ENCODE assay signal across 8 mouse cellular contexts in genomic region chr17:34027656-34028223, GRCm38 (mm10). TPM values are rescaled to one million over a fixed set of nuclear protein-coding genes. Genes with fewer than 3 reads are reported as not detected.
A peak's percentile ranks its signal among the peaks of the same experiment; 100 is the strongest.
DNase-seq lines count a peak whose midpoint lies in the region; ATAC-seq and TF ChIP-seq lines count a peak whose summit lies in the region.

H2-Ke6 (minus strand) TSS chr17:34028060.

- H3K27me3 ChIP-seq in forebrain, embryonic 14.5 days (replicated peaks; ENCODE audit: control insufficient read depth, insufficient read depth, low read length) = no peaks in the 10 kb centered on the region
- H3K27me3 ChIP-seq in thymus, adult 2 months (ENCODE audit: control insufficient read depth, insufficient read depth, low read length) = no peaks in the 10 kb centered on the region

- H3K4me3 ChIP-seq in forebrain, embryonic 14.5 days (ENCODE audit: low read depth, low read length) = peak within 1 kb of the TSS; percentile 64
- peak within 1 kb of the TSS; percentile 93 for H3K4me3 ChIP-seq in lung, adult 2 months (replicated peaks; ENCODE audit: extremely low read depth, low read depth, low read length)
- H3K4me3 ChIP-seq in olfactory bulb, adult 2 months (ENCODE audit: insufficient read depth, low read depth, low read length) = peak within 1 kb of the TSS; percentile 61
- peak within 1 kb of the TSS; percentile 69 for H3K4me3 ChIP-seq in thymus, adult 2 months (ENCODE audit: control insufficient read depth, insufficient read depth, low read length)

- H3K9me3 ChIP-seq in forebrain, embryonic 14.5 days (replicated peaks; ENCODE audit: control insufficient read depth, low read length) = no peaks in the 10 kb centered on the region

- TF ChIP-seq POLR2A in lung, adult 2 months (IDR thresholded peaks at IDR 0.05; ENCODE audit: borderline replicate concordance, extremely low read depth, low read depth, low read length) = peak; percentile 82; the same call in 1 of the 2 replicates
- peak; percentile 67 for TF ChIP-seq POLR2A in olfactory bulb, adult 2 months (IDR thresholded peaks at IDR 0.05; ENCODE audit: insufficient read depth, low read depth, low read length)
- TF ChIP-seq POLR2A in thymus, adult 2 months (IDR thresholded peaks at IDR 0.05; ENCODE audit: control insufficient read depth, extremely low read depth, insufficient read depth, low read length, poor library complexity) = peak; percentile 58; the same call in 1 of the 2 replicates

- H3K9ac ChIP-seq in forebrain, embryonic 14.5 days (ENCODE audit: low read length) = peak within 1 kb of the TSS; percentile 78

- peak within 1 kb of the TSS; percentile 95 for H3K4me2 ChIP-seq in forebrain, embryonic 14.5 days (ENCODE audit: low read length)

- peaks cover 41% of the 10 kb centered on the region for H3K4me1 ChIP-seq in forebrain, embryonic 14.5 days (ENCODE audit: control insufficient read depth, insufficient read depth, low read length)
- peaks cover 24% of the 10 kb centered on the region for H3K4me1 ChIP-seq in lung, adult 2 months (ENCODE audit: control insufficient read depth, insufficient read depth, low read length)
- H3K4me1 ChIP-seq in olfactory bulb, adult 2 months (ENCODE audit: control insufficient read depth, insufficient read depth, low read length) = peaks cover 60% of the 10 kb centered on the region
- peaks cover 53% of the 10 kb centered on the region for H3K4me1 ChIP-seq in thymus, adult 2 months (replicated peaks; ENCODE audit: control insufficient read depth, insufficient read depth, low read length)

- WGBS in forebrain, embryonic 14.5 days = under 1% methylated on average over 48 of the region's 49 CpGs
- WGBS in lung, adult 2 months = under 1% methylated on average over 49 of the region's 49 CpGs
- WGBS in olfactory bulb, adult 2 months = under 1% methylated on average over 49 of the region's 49 CpGs
- WGBS in thymus, adult 2 months = 2% methylated on average over 49 of the region's 49 CpGs

- no peak for TF ChIP-seq CTCF in lung, adult 2 months (IDR thresholded peaks at IDR 0.05; ENCODE audit: insufficient read depth, low read length)
- no peak for TF ChIP-seq CTCF in olfactory bulb, adult 2 months (IDR thresholded peaks at IDR 0.05; ENCODE audit: insufficient read depth, low read depth, low read length)
- TF ChIP-seq CTCF in thymus, adult 2 months (IDR thresholded peaks at IDR 0.05; ENCODE audit: borderline replicate concordance, control insufficient read depth, extremely low read depth, insufficient read depth, low read length, poor library complexity) = 0 out of 2 replicates have a peak, but pooled peaks have one; percentile 9

- peak; percentile 95 for DNase-seq in ES-CJ7 (ENCODE audit: low read depth, low spot score)
- DNase-seq in cerebellum, adult 11 months = peak; percentile 88
- peak; percentile 95 for DNase-seq in forebrain, embryonic 14.5 days (ENCODE audit: low spot score)
- peak; percentile 92 to 94 for DNase-seq in heart, postnatal 14 days
- DNase-seq in layer of hippocampus, adult 11-12 months (ENCODE audit: low spot score) = peak; percentile 95
- peak; percentile 92 for DNase-seq in lung, adult 2 months
- DNase-seq in thymus, adult 2 months = peak; percentile 92

- peak; percentile 72 for ATAC-seq in forebrain, embryonic 14.5 days

- peak within 1 kb of the TSS; percentile 98 for H3K27ac ChIP-seq in forebrain, embryonic 14.5 days (ENCODE audit: low read depth, low read length)
- peak within 1 kb of the TSS; percentile 1; the same call in 1 of the 2 replicates for H3K27ac ChIP-seq in olfactory bulb, adult 2 months (ENCODE audit: insufficient read depth, low read depth, low read length)
- peak within 1 kb of the TSS; percentile 32 for H3K27ac ChIP-seq in thymus, adult 2 months (ENCODE audit: control insufficient read depth, insufficient read depth, low read length)

- intact Hi-C loops in heart, postnatal 14 days (cut with DNase I) = no loop called here

- H3K36me3 ChIP-seq in forebrain, embryonic 14.5 days (ENCODE audit: control insufficient read depth, insufficient read depth, low read length) = peaks cover 26% of the 10 kb centered on the region
- H3K36me3 ChIP-seq in thymus, adult 2 months (ENCODE audit: control insufficient read depth, insufficient read depth, low read length) = no peaks in the 10 kb centered on the region

RNA-seq across cellular contexts. Expression of gene H2-Ke6, which starts in this region (rescaled TPM):
- 60.2 and 75.4 TPM in 2 replicates for polyA plus RNA-seq in forebrain, embryonic 14.5 days (2014; fragmentation: Nextera tagmentation; extraction: Ambion mirVana)
- 10 to 100 TPM; 80.6 to 88.2 TPM for total RNA-seq in heart, postnatal 14 days (2021)
- 91.2 and 130 TPM in 2 replicates for polyA plus RNA-seq in lung, adult 2 months (2012; rRNA removed)
- not detected in 2 replicates for polyA plus RNA-seq in olfactory bulb, adult 2 months (2012; ENCODE audit: insufficient read depth, insufficient read length, low replicate concordance, missing spikeins)
- 127 and 141 TPM in 2 replicates for polyA plus RNA-seq in thymus, adult 2 months (2012; rRNA removed)

Comparison
In these comparisons a context has a peak if more than half of its experiments do, and no peak if none do; other contexts are left out.
1. Peak in every context shown above with its lines: DNase-seq, ATAC-seq, H3K4me3 ChIP-seq and H3K27ac ChIP-seq.
2. H3K27ac ChIP-seq: peak in every context shown above with its lines; median percentile 98 in forebrain, embryonic 14.5 days; 32 in thymus, adult 2 months; 1 in olfactory bulb, adult 2 months.